Mouse (Mus musculus) bone marrow, adult 2 months (tissue): ENCODE measurements around the gene Apc2. TPM values are rescaled to one million over a fixed set of nuclear protein-coding genes. Genes with fewer than 3 reads are reported as not detected.
A peak's percentile ranks its signal among the peaks of the same experiment; 100 is the strongest.

Experiments used
- H3K27ac ChIP-seq: fragments of 200-500 bp; 2 replicates; pipeline ENCODE4 v1.5.1; 2012; ENCODE audit warnings: low read depth, mild to moderate bottlenecking, control low read depth, inconsistent platforms, low read length; ENCODE audit not compliant: control insufficient read depth, poor library complexity, insufficient read depth
- H3K4me1 ChIP-seq: fragments of 200-500 bp; 2 replicates; pipeline ENCODE4 v1.6.1; 2011; ENCODE audit warnings: low read length; ENCODE audit not compliant: control insufficient read depth, insufficient read depth
- H3K4me3 ChIP-seq: fragments of 200-500 bp; replicated peaks from 2 replicates; pipeline ENCODE3; 2011; ENCODE audit warnings: mild to moderate bottlenecking, low read depth, low read length, control low read depth; ENCODE audit not compliant: control insufficient read depth
- CTCF ChIP-seq: fragments of 200-500 bp; IDR thresholded peaks from 2 replicates; pipeline ENCODE4 v1.5.1; 2011; ENCODE audit warnings: low read length, control low read depth; ENCODE audit not compliant: control insufficient read depth, insufficient read depth
- POLR2A ChIP-seq: fragments of 200-500 bp; IDR thresholded peaks from 2 replicates; pipeline ENCODE4 v1.6.1; 2011; ENCODE audit warnings: low read depth, mild to moderate bottlenecking, control low read depth, low read length, borderline replicate concordance; ENCODE audit not compliant: control insufficient read depth
- WGBS: fragments of 180-500 bp; shearing (Covaris S2); methylation state at CpG from one replicate; pipeline ENCODE4 v1.1.7; 2018; 5-methylcytosine and 5-hydroxymethylcytosine counted together
- polyA plus RNA-seq: library from polyadenylated mRNA; stranded (reverse); fragments of >200 nt; gene quantifications from 2 replicates; pipeline ENCODE4 v1.2.4, GENCODE M21; 2011; ENCODE audit warnings: low replicate concordance; ENCODE audit not compliant: missing spikeins, insufficient read depth, insufficient read length

Gene Apc2
- polyA plus RNA-seq, 1 experiment, result 0.17 TPM

- H3K27ac ChIP-seq, result no peak overlapping the region
- H3K4me3 ChIP-seq, result no peak overlapping the region
- TF ChIP-seq CTCF, result no peak
- TF ChIP-seq POLR2A, result no peak
- H3K4me1 ChIP-seq, result no peaks in the 10 kb centered on the region
- WGBS, result 79% methylated on average over 10 of the region's 10 CpGs
Measured at GRCm38 (mm10) chr10:80301256-80302081, 5.7 kb downstream of the Apc2 start.

GRCm38 (mm10) chr10:80302082-80302355 is 6.2 kb downstream of the Apc2 start:
- TF ChIP-seq POLR2A (no peak), CTCF (no peak)
- no peaks in the 10 kb centered on the region for H3K4me1 ChIP-seq
- H3K27ac ChIP-seq, result no peak overlapping the region
- no peak overlapping the region for H3K4me3 ChIP-seq
- 79% methylated on average over 5 of the region's 5 CpGs for WGBS

- no peaks in the 10 kb centered on the region for H3K4me1 ChIP-seq
Measured at GRCm38 (mm10) chr10:80302471-80302881, 6.7 kb downstream of the Apc2 start.

DNA sequence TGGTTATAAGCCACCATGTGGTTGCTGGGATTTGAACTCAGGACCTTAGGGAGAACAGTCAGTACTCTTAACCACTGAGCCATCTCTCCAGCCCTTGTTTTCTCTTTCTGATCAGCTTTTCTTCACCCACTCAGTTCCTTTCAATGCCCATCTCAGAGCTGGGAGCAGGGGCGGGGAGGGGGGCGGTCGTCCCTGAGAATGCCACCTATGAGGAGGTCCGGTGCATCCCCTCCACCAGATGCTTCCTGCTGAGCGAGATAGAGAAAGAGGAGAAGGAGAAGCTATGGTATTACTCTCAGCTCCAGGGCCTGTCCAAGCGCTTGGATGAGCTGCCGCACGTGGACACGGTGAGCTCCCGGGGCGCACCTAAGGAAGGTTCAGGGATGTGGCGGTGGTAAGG is 8.7 kb downstream of the Apc2 start:
- Histone ChIP-seq H3K4me1 (no peaks in the 10 kb centered on the region), H3K27ac (no peak overlapping the region), H3K4me3 (no peak overlapping the region)
- no peak for TF ChIP-seq POLR2A
- no peak for TF ChIP-seq CTCF
- WGBS, result under 1% methylated on average over 12 of the region's 12 CpGs

More at GRCm38 (mm10) chr10:80302471-80302881, 6.7 kb downstream of the Apc2 start:
- Histone ChIP-seq H3K27ac (no peak overlapping the region), H3K4me3 (no peak overlapping the region)
- no peak for TF ChIP-seq POLR2A
- no peak for TF ChIP-seq CTCF
- 62% methylated on average over 9 of the region's 9 CpGs for WGBS

DNA sequence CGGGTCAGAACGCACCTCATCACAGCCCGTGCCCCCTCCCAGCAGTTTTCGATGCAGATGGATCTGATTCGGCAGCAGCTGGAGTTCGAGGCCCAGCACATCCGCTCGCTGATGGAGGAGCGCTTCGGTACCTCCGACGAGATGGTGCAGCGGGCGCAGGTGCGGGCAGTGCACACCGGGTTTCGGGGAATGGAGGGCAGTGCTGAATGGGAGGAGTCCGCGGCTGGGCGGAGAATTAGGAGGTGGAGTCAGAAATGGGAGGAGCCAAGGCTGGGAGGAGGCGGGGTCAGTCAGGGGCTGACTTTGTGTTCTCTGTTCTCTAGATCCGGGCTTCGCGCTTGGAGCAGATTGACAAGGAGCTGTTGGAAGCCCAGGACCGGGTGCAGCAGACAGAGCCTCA is 9.1 kb downstream of the Apc2 start:
- no peak for TF ChIP-seq POLR2A
- no peak for TF ChIP-seq CTCF
- WGBS, result under 1% methylated on average over 25 of the region's 25 CpGs
- no peak overlapping the region for H3K4me3 ChIP-seq
- H3K27ac ChIP-seq, result no peak overlapping the region; the same call in 1 of the 2 replicates
- H3K4me1 ChIP-seq, result no peaks in the 10 kb centered on the region

DNA sequence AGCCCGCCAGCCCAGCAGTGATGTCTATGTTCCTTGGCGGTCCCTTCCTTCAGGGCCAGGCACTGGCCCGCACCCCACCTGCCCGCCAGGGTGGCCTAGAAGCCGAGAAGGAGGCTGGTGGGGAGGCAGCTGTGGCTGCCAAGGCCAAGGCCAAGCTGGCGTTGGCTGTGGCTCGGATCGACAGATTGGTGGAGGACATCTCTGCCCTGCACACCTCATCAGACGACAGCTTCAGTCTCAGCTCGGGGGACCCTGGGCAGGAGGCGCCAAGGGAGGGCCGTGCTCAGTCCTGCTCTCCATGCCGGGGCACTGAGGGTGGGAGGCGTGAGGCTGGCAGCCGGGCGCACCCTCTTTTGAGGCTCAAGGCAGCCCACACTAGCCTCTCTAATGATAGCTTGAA is 15.8 kb downstream of the Apc2 start:
- 83% methylated on average over 16 of the region's 16 CpGs for WGBS
- no peaks in the 10 kb centered on the region for H3K4me1 ChIP-seq
- H3K27ac ChIP-seq, result no peak overlapping the region
- H3K4me3 ChIP-seq, result no peak overlapping the region
- TF ChIP-seq POLR2A, result no peak
- TF ChIP-seq CTCF, result no peak

GRCm38 (mm10) chr10:80312586-80313504 is 17.1 kb downstream of the Apc2 start:
- WGBS, result 79% methylated on average over 54 of the region's 54 CpGs
- Histone ChIP-seq H3K4me1 (peaks cover 2% of the 10 kb centered on the region), H3K27ac (peak overlapping the region; percentile 34; the same call in 1 of the 2 replicates), H3K4me3 (no peak overlapping the region)
- TF ChIP-seq POLR2A, result no peak
- TF ChIP-seq CTCF, result no peak

- TF ChIP-seq CTCF, result no peak
- no peak for TF ChIP-seq POLR2A
- WGBS, result 6% methylated on average over 20 of the region's 20 CpGs
Measured at GRCm38 (mm10) chr10:80313627-80314201, 17.9 kb downstream of the Apc2 start.

More at GRCm38 (mm10) chr10:80313627-80314201, 17.9 kb downstream of the Apc2 start:
- peak overlapping the region; percentile 34; the same call in 1 of the 2 replicates for H3K27ac ChIP-seq
- no peak overlapping the region for H3K4me3 ChIP-seq
- H3K4me1 ChIP-seq, result peaks cover 2% of the 10 kb centered on the region
